ENCODE assay signal across 8 mouse cellular contexts in the genomic region with DNA sequence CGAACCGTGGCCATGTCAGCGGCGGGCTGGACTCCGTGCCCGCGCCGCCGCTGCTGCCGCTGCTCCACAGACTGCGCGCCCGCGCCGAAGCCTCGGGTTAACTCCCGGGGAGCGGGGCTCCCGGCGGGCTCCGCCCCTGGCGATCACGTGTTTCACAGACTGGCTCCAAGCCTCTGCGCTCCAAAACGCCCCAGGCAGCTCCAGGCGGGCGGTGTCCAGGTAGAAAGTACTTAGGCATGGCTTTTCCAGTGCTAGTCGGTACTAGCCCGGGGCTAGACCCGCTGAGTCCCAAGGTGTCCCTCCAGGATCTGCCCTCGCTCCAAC. TPM values are rescaled to one million over a fixed set of nuclear protein-coding genes. Genes with fewer than 3 reads are reported as not detected.
DNase-seq lines count a peak whose midpoint lies in the region; ATAC-seq lines count a peak whose summit lies in the region.

Gene Depdc7 (minus strand): TSS at position 138 of the 324 bp plus-strand sequence.

- peak within 1 kb of the TSS; percentile 83 for H3K27ac ChIP-seq in limb, embryonic 10.5 days
- H3K27ac ChIP-seq in midbrain, embryonic 12.5 days (replicated peaks), result no peak within 1 kb of the TSS

- peak; percentile 89 for ATAC-seq in midbrain, embryonic 12.5 days (ENCODE audit: low FRiP score, low read depth)
- no peak for ATAC-seq in erythroid progenitor cell, adult 5-6 weeks (replicated peaks; ENCODE audit: low FRiP score, poor library complexity, severe bottlenecking)

- H3K9me3 ChIP-seq in limb, embryonic 10.5 days (replicated peaks), result no peaks in the 10 kb centered on the region
- no peaks in the 10 kb centered on the region for H3K9me3 ChIP-seq in midbrain, embryonic 12.5 days

- peak; percentile 96 for DNase-seq in adrenal gland, postnatal 14 days
- DNase-seq in embryo, embryonic 9.5 days (ENCODE audit: extremely low spot score), result peak; percentile 84
- peak; percentile 98 for DNase-seq in heart, adult 11 months
- DNase-seq in kidney, adult 18-20 months, result peak; percentile 95
- peak; percentile 89 for DNase-seq in limb, embryonic 10.5 days (ENCODE audit: low spot score)
- DNase-seq in skeletal muscle tissue, adult 2 months (ENCODE audit: low read depth, low spot score), result peak; percentile 63

- peak within 1 kb of the TSS; percentile 100 for H3K4me2 ChIP-seq in midbrain, embryonic 12.5 days (replicated peaks)

- no peaks in the 10 kb centered on the region for H3K36me3 ChIP-seq in limb, embryonic 10.5 days
- H3K36me3 ChIP-seq in midbrain, embryonic 12.5 days, result no peaks in the 10 kb centered on the region

- peaks cover 46% of the 10 kb centered on the region for H3K27me3 ChIP-seq in limb, embryonic 10.5 days (ENCODE audit: low read depth, poor library complexity, severe bottlenecking)
- peaks cover 43% of the 10 kb centered on the region for H3K27me3 ChIP-seq in midbrain, embryonic 12.5 days

- 1% methylated on average over 31 of the region's 31 CpGs for WGBS in limb, embryonic 10.5 days
- WGBS in midbrain, embryonic 12.5 days, result under 1% methylated on average over 31 of the region's 31 CpGs

- H3K4me1 ChIP-seq in limb, embryonic 10.5 days, result peaks cover 22% of the 10 kb centered on the region
- peaks cover 23% of the 10 kb centered on the region; the same call in 1 of the 2 replicates for H3K4me1 ChIP-seq in midbrain, embryonic 12.5 days

- H3K9ac ChIP-seq in midbrain, embryonic 12.5 days (replicated peaks), result peak within 1 kb of the TSS; percentile 71

- H3K4me3 ChIP-seq in limb, embryonic 10.5 days, result peak within 1 kb of the TSS; percentile 89
- peak within 1 kb of the TSS; percentile 70 for H3K4me3 ChIP-seq in midbrain, embryonic 12.5 days

RNA-seq across cellular contexts. Expression of gene Depdc7, which starts in this region (rescaled TPM):
- total RNA-seq in adrenal gland, postnatal 14 days (2021), result 1.8 and 5.2 TPM in 2 replicates
- polyA plus RNA-seq in limb, embryonic 10.5 days (2016; fragmentation: Nextera tagmentation; extraction: Ambion mirVana), result 1.8 and 2.7 TPM in 2 replicates
- polyA plus RNA-seq in midbrain, embryonic 12.5 days (2016; fragmentation: Nextera tagmentation; extraction: Ambion mirVana), result 3.4 and 3.8 TPM in 2 replicates
- total RNA-seq in erythroid progenitor cell, adult 5-6 weeks (2015; ENCODE audit: low replicate concordance), result not detected in 2 replicates
- 0.98 TPM in 1 of 2 replicates, not detected in the other for total RNA-seq in erythroid progenitor cell, adult 5-6 weeks (2017; ENCODE audit: low replicate concordance)
